Mouse (Mus musculus) liver, embryonic 14.5 days (tissue): ENCODE data around the gene Nptn.

Experiments
- CTCF ChIP-seq: IDR thresholded peaks from 2 replicates; pipeline ENCODE4 v1.5.1; 2016; ENCODE audit warnings: antibody characterized with exemption, low read depth, control low read depth
- EP300 ChIP-seq: IDR thresholded peaks from 2 replicates; pipeline ENCODE4 v1.6.1; 2016; ENCODE audit warnings: antibody characterized with exemption, low read depth

DNA sequence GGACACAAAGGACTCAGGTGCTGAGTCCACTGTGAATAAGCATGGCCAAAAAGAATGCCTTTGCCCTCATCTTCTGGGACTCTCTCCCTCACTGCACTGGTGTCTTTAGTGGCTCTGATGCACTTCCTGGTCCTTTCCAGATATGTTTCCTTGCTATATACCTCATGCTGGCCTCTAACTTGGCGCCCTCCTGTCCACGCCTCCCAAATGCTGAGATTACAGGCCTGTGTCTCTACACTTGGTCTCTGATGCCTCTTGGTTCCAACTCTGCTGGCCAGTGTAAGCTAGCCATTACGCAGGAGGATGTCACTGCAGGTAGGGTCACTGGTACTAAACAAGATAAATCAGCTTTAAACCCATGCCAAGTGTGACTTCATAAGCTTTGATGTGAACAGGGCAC lies 86.1 kb downstream of the Nptn start:
- TF ChIP-seq CTCF (no peak), EP300 (no peak)
